Mouse (Mus musculus) urinary bladder, postnatal 4 days (tissue): ENCODE measurements around the gene AI413582.

ENCODE experiments used
- DNase-seq, 2 experiments: peaks; one replicate each; pipeline ENCODE4 v3.0.0; 2021 to 2022; ENCODE audit warnings: low spot score in 2 of 2

The AI413582 gene

GRCm38 (mm10) chr17:27518700-27519595 is 46.6 kb downstream of the AI413582 start:
- no peak for DNase-seq

GRCm38 (mm10) chr17:27518296-27518695 is 47.3 kb downstream of the AI413582 start:
- DNase-seq, result no peak

- DNase-seq, result no peak
Measured at GRCm38 (mm10) chr17:27513916-27514762, 51.4 kb downstream of the AI413582 start.
